Mouse (Mus musculus) megakaryocyte, embryonic 14.5 days (primary cell): ENCODE measurements around the gene Pdia6.

Experiments
- FLI1 ChIP-seq: IDR thresholded peaks from 2 replicates; pipeline ENCODE4 v1.6.1; 2012; ENCODE audit warnings: low read length, inconsistent platforms, mixed read lengths
- GATA1 ChIP-seq: IDR thresholded peaks from 3 replicates; pipeline ENCODE4 v1.6.1; 2012; ENCODE audit warnings: mixed read lengths, low read length, inconsistent platforms, borderline replicate concordance

- no peak for TF ChIP-seq FLI1
- TF ChIP-seq GATA1, result no peak
Observed at GRCm38 (mm10) chr12:17316096-17316495, 49.8 kb downstream of the Pdia6 start.
